Mouse (Mus musculus): ENCODE measurements around the gene Csf2rb.

Gene Csf2rb

DNA sequence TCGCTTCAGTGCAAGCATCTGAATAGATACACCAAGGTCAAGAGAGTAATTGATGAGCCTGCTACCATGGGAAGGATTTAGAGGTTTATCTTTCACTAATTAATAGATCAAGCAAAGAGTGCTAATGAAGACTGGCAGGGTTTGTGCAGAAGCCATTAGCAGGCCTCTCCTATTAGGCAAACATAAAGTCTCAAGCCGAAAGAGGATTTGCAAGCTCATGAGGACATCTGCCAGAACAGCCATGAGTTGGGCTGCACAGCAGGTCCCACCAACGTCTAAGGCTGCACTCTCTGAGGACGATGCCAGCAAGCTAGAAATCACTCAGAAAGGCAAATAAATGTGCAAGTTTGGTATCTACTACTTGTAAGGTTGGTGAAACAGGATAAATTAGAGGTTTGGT, 55.2 kb downstream of the Csf2rb start:
- no peak for DNase-seq

GRCm38 (mm10) chr15:78382115-78382514, 56.6 kb downstream of the Csf2rb start:
- peak in 1 of 2 experiments; percentile 3 for DNase-seq

DNA sequence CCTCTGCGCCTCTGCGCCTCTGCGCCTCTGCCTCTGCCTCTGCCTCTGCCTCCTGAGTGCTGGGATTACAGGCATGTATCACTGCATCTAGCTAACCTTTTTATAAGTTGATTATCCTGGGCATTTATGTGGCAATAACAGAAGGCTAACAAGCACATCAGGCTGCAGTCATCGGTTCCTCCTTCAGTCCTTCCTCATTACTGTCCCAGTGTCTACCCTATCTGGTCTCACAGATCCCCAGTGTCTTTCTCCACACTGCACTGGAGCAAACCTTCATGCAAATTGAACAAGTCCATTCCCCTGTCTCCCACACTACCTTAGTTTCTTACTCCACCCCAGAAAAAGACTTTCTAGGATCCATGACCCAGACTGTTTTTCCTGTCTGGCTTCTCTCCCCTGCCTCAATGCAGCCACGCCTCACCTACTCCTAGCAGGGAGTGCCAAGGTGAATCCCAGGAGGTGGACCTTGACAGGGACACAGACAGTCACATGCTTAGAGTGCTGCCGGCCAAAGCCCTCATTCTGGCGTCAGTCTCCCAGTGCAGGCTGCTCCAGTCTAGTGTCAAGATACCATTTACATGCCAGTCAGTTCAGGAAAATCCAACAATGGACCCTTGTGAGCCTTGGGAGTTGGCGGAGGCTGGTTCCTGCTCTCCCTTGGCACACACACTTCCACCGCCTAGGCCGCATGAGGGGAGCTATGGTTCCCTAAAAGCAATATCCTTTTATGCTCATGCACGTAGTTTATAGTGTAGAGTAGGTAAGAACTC, 58.1 kb downstream of the Csf2rb start:
- DNase-seq: peak; percentile 73 to 90

- no peak for DNase-seq
Measured at GRCm38 (mm10) chr15:78384220-78385116, 58.9 kb downstream of the Csf2rb start.

DNA sequence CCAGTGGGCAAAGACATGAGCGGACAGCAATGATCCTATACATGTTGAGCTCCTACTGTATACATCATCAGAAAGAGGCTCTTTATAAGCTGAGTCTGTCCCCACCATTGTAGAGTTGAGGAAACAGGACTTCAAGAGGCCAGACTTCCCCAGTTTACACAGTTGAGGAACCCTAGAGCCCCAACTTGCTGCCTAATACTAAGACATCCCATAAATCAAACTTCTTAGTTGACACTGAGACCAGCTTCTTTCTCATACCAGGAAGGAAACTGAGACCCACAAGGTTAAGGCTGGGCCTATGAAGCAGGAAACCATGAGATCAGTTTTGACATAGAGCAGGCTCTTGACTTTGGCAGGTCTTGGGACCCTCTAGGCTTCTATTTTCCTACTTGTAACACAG, 60.0 kb downstream of the Csf2rb start:
- no peak for DNase-seq

- no peak for DNase-seq
Measured at GRCm38 (mm10) chr15:78390855-78391254, 65.3 kb downstream of the Csf2rb start.

- peak; percentile 50 to 81 for DNase-seq
Measured at GRCm38 (mm10) chr15:78395478-78395962, 70.0 kb downstream of the Csf2rb start, which contains the start of gene Tex33. Tex33 (minus strand) TSS chr15:78395912.

- no peak for DNase-seq
Measured at GRCm38 (mm10) chr15:78401345-78401744, 75.8 kb downstream of the Csf2rb start.

DNA sequence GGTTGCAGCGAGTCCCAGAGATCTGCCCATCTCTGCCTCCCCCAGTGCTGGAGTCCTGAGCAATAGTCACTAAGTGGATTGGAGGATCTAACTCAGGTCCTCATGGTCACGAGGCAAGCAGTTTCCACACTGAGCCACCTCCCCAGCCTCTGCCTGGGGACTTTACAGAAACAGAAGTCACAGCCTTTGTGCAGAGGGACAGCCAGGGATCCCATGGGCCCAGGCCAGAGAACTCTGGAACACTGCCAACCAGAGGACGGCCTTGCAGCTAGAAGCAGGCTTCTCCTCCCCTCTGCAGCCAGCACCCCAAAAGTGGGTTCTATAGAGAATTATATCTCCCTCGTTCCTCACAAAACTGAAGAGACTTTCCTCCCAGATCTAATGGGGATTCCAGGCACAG, 76.4 kb downstream of the Csf2rb start:
- DNase-seq: peak; percentile 85 to 88

DNA sequence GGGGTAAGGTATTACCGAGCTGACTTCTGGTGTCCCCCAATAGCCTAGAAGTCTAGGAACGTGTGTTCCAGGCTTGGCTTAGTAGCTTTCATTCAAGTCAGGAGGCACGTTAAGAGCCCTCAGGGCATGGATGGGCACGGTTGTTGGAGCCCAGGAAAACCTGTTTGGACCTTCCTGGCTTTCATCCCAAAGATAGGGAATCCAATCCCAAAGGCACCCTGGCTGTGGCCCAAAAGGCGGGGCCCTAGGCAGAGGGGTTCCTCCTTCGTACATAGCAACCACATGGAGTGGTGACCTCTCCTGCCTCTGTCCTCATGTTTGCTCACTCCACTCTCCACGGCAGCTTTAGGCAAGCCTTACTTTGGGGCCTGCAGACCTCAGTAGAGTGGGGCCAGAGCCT, 76.9 kb downstream of the Csf2rb start:
- DNase-seq: peak; percentile 63 to 80

DNA sequence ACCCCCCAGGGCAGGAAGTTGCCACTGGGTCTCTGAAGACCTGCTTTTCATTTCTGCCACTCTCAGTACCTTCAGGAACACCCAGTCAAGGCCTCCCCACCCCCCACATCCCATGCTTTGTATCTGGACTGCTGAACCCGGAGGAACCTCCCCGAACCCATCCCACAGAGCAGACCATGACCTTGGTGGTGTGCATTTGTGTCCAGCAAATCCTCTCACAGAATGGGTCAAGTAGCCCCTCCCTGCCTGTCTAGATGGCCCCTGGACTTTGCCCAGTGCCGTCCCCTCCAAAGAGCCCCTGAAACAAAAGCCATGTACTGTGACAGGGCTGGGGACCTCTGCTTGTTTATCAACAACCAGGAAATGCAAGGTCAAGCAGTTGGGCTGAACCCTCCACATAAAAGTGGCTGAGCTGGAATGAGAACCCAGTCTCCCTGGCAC, 77.8 kb downstream of the Csf2rb start:
- peak; percentile 85 to 94 for DNase-seq
